Mouse (Mus musculus) midbrain, postnatal 0 days (tissue): ENCODE results near the gene Aoah. TPM values are rescaled to one million over a fixed set of nuclear protein-coding genes. Genes with fewer than 3 reads are reported as not detected.

Source experiments
- ATAC-seq: fragments of 200-750 bp; cut with Nextera tagmentation; 2 replicates; pipeline ENCODE4 v1.8.0; 2017; ENCODE audit warnings: moderate number of reproducible peaks, mild to moderate bottlenecking, moderate TSS enrichment, moderate library complexity; ENCODE audit not compliant: low FRiP score
- DNase-seq: peaks from one replicate; pipeline ENCODE4 v3.0.0-alpha.2; 2015; ENCODE audit warnings: low spot score
- H3K27ac ChIP-seq: fragments of 300-500 bp; sonication (generic); 2 replicates; pipeline ENCODE4 v1.5.1; 2014; ENCODE audit warnings: low read depth, mild to moderate bottlenecking, low read length, mixed read lengths
- H3K27me3 ChIP-seq: fragments of 300-500 bp; sonication (generic); 2 replicates; pipeline ENCODE4 v1.6.1; 2014; ENCODE audit warnings: low read length, control low read depth, mixed read lengths; ENCODE audit not compliant: insufficient read depth
- H3K36me3 ChIP-seq: fragments of 300-500 bp; sonication (generic); 2 replicates; pipeline ENCODE4 v1.6.1; 2014; ENCODE audit warnings: low read length, control low read depth, mixed read lengths; ENCODE audit not compliant: insufficient read depth
- H3K4me1 ChIP-seq: fragments of 300-500 bp; sonication (generic); 2 replicates; pipeline ENCODE4 v1.6.1; 2014; ENCODE audit warnings: mild to moderate bottlenecking, control low read depth, antibody characterized with exemption, low read length, mixed read lengths; ENCODE audit not compliant: insufficient read depth
- H3K4me2 ChIP-seq: fragments of 300-500 bp; sonication (generic); 2 replicates; pipeline ENCODE4 v1.6.1; 2014; ENCODE audit warnings: low read depth, mild to moderate bottlenecking, low read length, mixed read lengths; ENCODE audit not compliant: poor library complexity, severe bottlenecking
- H3K4me3 ChIP-seq: fragments of 300-500 bp; sonication (generic); 2 replicates; pipeline ENCODE4 v1.5.1; 2014; ENCODE audit warnings: low read depth, mild to moderate bottlenecking, low read length, moderate library complexity
- H3K9ac ChIP-seq: fragments of 300-500 bp; sonication (generic); replicated peaks from 2 replicates; pipeline ENCODE4 v1.6.1; 2014; ENCODE audit warnings: mild to moderate bottlenecking, low read length, moderate library complexity, mixed read lengths; ENCODE audit not compliant: poor library complexity, severe bottlenecking
- H3K9me3 ChIP-seq: fragments of 300-500 bp; sonication (generic); 2 replicates; pipeline ENCODE4 v1.6.1; 2016; ENCODE audit warnings: low read length, control low read depth
- CTCF ChIP-seq: IDR thresholded peaks from 2 replicates; pipeline ENCODE4 v1.5.1; 2016; ENCODE audit warnings: antibody characterized with exemption, mild to moderate bottlenecking
- WGBS: fragments of 180-500 bp; shearing (Covaris S2); extraction: QIAGEN DNeasy Blood & Tissue Kit; methylation state at CpG from one replicate; pipeline ENCODE4 v1.1.7; 2014; 5-methylcytosine and 5-hydroxymethylcytosine counted together
- polyA plus RNA-seq: library from polyadenylated mRNA; unstranded; fragments of >200 nt; fragmentation: Nextera tagmentation; extraction: Ambion mirVana; gene quantifications from 2 replicates; pipeline ENCODE4 v1.2.1, GENCODE M21; 2015
- total RNA-seq: library from RNA; depleted of rRNA; stranded (reverse); fragments of >200 nt; gene quantifications from 2 replicates; pipeline ENCODE4 v1.2.3, GENCODE M21; 2014

Gene Aoah
- total and polyA plus RNA-seq, 2 experiments from 2014 or later = 0.70 to 2.3 TPM

- no peak overlapping the region for H3K27ac ChIP-seq
- no peak overlapping the region for H3K4me2 ChIP-seq
- H3K4me3 ChIP-seq = no peak overlapping the region
- ATAC-seq (no peak), DNase-seq (no peak)
- no peak overlapping the region for H3K9ac ChIP-seq
- H3K36me3 ChIP-seq = no peaks in the 10 kb centered on the region
- TF ChIP-seq CTCF = no peak
- H3K4me1 ChIP-seq = no peaks in the 10 kb centered on the region
- H3K9me3 ChIP-seq = no peaks in the 10 kb centered on the region
- H3K27me3 ChIP-seq = no peaks in the 10 kb centered on the region
- 89% methylated on average over 3 of the region's 3 CpGs for whole genome bisulfite sequencing
Measured at GRCm38 (mm10) chr13:20920401-20920800, 126.5 kb downstream of the Aoah start.

GRCm38 (mm10) chr13:20936016-20936415 lies 142.1 kb downstream of the Aoah start:
- no peak for DNase-seq
- Histone ChIP-seq H3K27ac (no peak overlapping the region), H3K36me3 (no peaks in the 10 kb centered on the region), H3K4me2 (no peak overlapping the region), H3K27me3 (no peaks in the 10 kb centered on the region), H3K9me3 (no peaks in the 10 kb centered on the region), H3K4me1 (no peaks in the 10 kb centered on the region), H3K4me3 (no peak overlapping the region), H3K9ac (no peak overlapping the region)
- no peak for TF ChIP-seq CTCF
- no peak for ATAC-seq

- no peaks in the 10 kb centered on the region for H3K9me3 ChIP-seq
- ATAC-seq = no peak
- H3K4me2 ChIP-seq = no peak overlapping the region
- WGBS = 30% methylated on average over 5 of the region's 5 CpGs
- peak; percentile 51 for DNase-seq
- TF ChIP-seq CTCF = peak; percentile 63
- H3K4me1 ChIP-seq = no peaks in the 10 kb centered on the region
- no peaks in the 10 kb centered on the region for H3K36me3 ChIP-seq
- H3K9ac ChIP-seq = no peak overlapping the region
- H3K4me3 ChIP-seq = no peak overlapping the region
- H3K27me3 ChIP-seq = no peaks in the 10 kb centered on the region
- H3K27ac ChIP-seq = no peak overlapping the region
Measured at GRCm38 (mm10) chr13:20937452-20937851, 143.5 kb downstream of the Aoah start.

- Histone ChIP-seq H3K27me3 (no peaks in the 10 kb centered on the region), H3K9ac (no peak overlapping the region), H3K4me2 (no peak overlapping the region), H3K9me3 (no peaks in the 10 kb centered on the region), H3K36me3 (no peaks in the 10 kb centered on the region), H3K27ac (no peak overlapping the region), H3K4me1 (no peaks in the 10 kb centered on the region), H3K4me3 (no peak overlapping the region)
- WGBS = 65% methylated on average over 6 of the region's 6 CpGs
- DNase-seq (no peak), ATAC-seq (no peak)
- no peak for TF ChIP-seq CTCF
Measured at GRCm38 (mm10) chr13:20939099-20939498, 145.2 kb downstream of the Aoah start.

GRCm38 (mm10) chr13:20940389-20940788 lies 146.5 kb downstream of the Aoah start:
- TF ChIP-seq CTCF = peak; percentile 62
- H3K9me3 ChIP-seq = no peaks in the 10 kb centered on the region
- no peaks in the 10 kb centered on the region for H3K36me3 ChIP-seq
- H3K4me3 ChIP-seq = no peak overlapping the region
- no peak overlapping the region for H3K4me2 ChIP-seq
- no peak overlapping the region for H3K27ac ChIP-seq
- DNase-seq (peak; percentile 39), ATAC-seq (no peak)
- no peaks in the 10 kb centered on the region for H3K4me1 ChIP-seq
- H3K9ac ChIP-seq = no peak overlapping the region
- no peaks in the 10 kb centered on the region for H3K27me3 ChIP-seq
- 51% methylated on average over 6 of the region's 6 CpGs for WGBS

- DNase-seq = no peak
- WGBS = 92% methylated on average over 4 of the region's 4 CpGs
- Histone ChIP-seq H3K4me1 (no peaks in the 10 kb centered on the region), H3K4me3 (no peak overlapping the region), H3K4me2 (no peak overlapping the region), H3K36me3 (no peaks in the 10 kb centered on the region), H3K9ac (no peak overlapping the region), H3K27ac (no peak overlapping the region), H3K27me3 (no peaks in the 10 kb centered on the region), H3K9me3 (no peaks in the 10 kb centered on the region)
- no peak for TF ChIP-seq CTCF
- no peak for ATAC-seq
Measured at GRCm38 (mm10) chr13:20941707-20942106, 147.8 kb downstream of the Aoah start.
